Mouse (Mus musculus): ENCODE measurements around the gene Tspan15.
A peak's percentile ranks its signal among the peaks of the same experiment; 100 is the strongest.

The Tspan15 gene

GRCm38 (mm10) chr10:62186882-62187281, 44.2 kb downstream of the Tspan15 start:
- DNase-seq, result peak; percentile 86

DNA sequence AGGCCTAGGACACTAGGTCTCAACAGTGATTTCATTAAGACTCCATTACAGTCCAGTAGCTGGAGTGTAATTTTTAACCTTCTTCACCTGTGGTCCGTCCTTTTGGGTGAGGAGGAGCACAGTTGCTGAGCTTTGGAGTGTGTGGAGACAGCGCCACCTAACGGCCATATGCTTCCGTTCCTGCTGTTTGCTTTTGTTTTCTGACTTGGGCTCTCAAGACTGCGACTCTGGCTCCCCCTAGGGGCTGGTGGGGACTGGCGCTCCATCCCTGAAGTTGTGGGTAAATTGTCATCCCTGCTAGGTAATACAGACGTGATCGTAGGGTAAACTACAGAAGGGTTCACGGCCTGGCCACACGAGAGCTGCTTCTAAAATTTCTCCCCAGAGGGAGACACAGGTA, 48.0 kb downstream of the Tspan15 start:
- peak; percentile 98 for DNase-seq

- DNase-seq, result no peak
Observed at GRCm38 (mm10) chr10:62182471-62183014, 48.5 kb downstream of the Tspan15 start.

DNA sequence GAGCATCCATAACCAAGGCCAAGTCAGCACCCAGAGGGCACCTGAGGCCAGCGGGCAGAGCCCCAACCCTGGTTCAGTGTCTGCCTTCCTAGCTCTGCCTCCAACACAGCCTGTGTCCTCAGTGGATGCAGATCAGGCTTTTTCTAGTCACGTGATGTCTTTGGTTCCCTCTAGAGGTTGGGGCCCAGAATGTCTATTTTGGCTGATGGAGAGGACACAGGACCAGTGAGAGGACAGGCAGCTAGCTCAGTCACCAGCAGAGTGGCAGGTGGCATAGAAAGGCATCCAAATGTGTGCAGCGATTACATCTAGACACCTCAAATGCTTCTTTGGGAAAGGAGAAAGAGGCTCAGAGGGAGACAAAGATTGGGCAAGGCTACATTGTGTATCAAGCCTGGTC, 49.4 kb downstream of the Tspan15 start:
- no peak for DNase-seq

DNA sequence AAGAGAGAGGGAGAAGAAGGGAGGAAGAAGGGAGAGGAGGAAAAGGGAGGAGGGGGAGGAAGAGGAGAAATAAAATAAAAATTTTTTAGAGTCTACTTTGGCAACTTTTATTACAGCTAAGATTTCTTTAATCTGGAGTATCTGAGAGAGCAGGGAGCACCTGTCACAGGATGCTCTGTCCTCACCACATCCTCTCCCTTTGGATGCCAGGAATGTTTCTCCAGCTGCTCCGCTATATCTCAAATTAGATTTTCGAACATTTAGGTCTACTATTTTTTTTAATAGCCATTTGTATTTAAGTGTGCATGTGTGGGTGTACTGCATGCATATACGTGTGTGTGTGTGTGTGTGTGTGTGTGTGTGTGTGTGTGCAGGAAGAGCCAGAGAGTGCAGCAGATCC, 51.1 kb downstream of the Tspan15 start:
- DNase-seq, result no peak

- DNase-seq, result no peak
Observed at GRCm38 (mm10) chr10:62174533-62175313, 56.3 kb downstream of the Tspan15 start.

DNA sequence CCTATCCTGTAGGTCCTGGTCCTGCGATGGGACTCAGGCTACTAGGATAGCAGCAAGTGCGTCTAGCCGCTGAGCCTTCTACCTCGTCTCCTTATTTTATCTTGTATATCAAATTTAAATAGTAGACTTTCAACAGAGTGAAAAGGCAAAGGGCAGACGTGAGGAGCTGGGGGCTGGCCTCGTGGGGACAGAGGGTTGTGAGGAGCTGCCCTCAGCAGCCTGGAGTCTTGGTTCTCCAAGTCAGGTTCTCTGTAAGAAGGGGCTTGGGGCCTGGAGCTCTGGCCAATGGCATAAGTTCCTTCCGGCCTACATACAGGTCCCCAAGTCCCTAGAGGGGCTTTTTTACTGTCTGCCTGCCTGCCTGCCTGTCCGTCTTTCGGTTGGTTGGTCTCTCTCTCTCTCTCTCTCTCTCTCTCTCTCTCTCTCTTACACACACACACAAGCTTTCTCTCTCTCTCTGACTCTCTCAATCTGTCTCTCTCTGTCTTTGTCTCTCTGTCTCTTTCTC, 57.1 kb downstream of the Tspan15 start:
- no peak for DNase-seq

- no peak for DNase-seq
Observed at GRCm38 (mm10) chr10:62172841-62173553, 58.1 kb downstream of the Tspan15 start.

DNA sequence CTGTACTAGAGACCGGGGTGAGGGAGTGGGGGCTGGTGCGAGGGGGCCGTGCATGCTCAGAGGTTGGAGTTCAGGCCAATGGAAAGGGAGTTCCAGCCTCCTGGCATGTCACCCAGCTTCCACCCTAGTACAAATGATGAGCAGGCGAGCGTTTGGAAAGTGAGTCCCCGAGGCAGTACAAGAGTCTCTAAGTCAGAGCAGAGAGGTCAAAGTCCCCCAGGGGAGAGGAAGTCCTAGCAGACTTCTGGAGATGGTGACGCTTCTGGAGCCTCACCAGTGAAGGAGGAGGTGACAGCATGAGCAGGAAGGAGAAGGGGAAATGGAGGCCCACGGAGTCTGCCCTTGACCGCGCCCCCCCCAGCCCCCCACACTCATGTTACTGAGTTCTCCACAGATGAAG, 68.6 kb downstream of the Tspan15 start:
- no peak for DNase-seq

DNA sequence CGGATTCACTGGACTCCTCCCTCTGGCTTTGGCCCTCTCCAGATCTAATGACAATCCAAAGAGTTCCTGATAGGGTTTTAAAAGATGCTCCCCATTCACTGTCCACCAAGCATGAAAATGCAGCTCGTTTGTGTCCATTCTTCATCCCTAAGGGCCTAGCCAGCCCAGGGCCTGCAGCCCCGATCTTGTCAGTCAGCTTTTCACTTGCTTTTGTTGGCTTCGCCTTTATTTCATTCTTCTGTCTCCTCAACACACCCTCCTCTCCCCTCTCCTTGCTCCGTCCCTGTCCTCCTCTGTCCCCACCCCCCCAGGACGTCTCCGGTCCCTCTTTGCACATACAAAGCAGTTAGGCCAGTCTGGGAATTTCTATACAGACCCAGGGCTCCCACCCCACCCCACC, 81.1 kb downstream of the Tspan15 start:
- no peak for DNase-seq

DNA sequence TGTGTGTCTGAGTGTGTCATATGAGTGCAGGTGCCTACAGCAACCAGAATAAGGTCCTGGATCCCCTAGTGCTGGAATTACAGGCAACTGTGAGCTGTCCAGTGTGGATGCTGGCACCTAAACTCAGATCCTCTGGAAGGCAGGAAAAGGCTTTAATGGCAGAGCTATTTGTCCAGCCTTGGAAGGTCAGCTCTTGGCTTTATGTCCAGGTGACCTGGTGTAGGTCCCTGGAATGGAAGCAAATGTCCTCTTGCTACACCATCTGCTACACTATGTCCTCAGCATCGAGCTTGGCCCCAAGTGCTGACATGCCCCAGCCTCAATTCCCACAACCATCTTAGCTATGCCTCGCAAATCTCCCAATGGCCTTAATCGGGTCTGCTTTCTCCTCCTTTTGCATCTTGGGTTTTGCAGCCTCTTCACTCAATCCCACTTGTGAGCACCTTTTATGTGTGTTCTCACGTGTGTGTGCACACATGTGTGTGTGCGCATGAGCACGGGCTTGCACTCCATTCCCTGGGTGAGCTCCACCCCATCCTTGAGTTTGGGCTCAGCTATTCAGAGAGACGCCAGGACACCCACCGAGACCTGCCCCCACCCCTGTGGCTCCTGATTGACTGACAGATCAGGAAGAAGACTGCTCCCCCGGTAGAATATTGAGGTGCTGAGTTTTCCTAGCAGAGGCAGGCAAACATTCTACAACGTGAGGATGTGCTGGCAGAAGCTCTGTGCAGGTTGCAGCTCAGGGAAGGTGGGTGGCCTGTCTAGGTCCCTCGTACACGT, 83.4 kb downstream of the Tspan15 start:
- DNase-seq, result no peak

GRCm38 (mm10) chr10:62145957-62146356, 85.1 kb downstream of the Tspan15 start:
- no peak for DNase-seq

DNA sequence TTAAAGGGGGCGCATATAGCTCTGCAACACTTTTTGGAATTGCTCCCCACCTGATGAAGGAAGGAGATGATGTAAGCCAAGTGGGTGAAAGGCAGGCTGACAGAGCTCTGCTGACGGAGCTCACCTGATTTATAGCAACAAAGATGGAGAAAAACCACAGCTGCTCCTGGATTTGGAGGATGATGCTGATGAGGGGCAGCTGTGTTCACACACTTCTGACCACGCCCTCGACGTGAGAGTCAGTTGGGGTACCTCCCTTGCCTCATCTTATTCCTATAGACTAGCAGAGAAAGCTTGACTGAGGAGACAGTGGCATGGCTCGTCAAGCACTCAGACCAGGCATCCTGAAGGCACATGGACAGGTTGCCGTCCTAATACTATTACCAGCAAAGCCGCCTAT, 87.2 kb downstream of the Tspan15 start, which contains the start of gene Fam241b:
TSS of gene Fam241b (minus strand) at position 101 of the 400 bp plus-strand sequence.
- no peak for DNase-seq

DNA sequence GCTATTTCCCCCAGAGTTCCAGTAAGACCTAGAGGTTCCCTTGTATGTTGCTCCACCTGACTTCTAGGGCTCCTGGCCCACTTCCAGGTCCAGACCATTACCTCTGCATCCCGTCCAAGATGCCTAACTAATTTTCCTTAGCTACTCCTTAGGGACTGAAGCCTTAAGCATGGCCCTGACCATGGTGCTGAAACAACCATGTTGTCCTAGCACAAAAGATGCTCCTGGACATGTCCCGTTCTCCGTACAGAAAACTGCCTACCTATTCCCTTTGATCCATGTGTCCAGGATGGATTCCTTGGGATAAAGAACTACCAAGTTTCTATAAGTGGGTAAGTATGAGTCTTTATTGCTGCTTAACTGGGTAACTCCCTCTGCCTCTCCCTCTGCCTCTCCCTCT, 93.0 kb downstream of the Tspan15 start:
- no peak for DNase-seq

DNA sequence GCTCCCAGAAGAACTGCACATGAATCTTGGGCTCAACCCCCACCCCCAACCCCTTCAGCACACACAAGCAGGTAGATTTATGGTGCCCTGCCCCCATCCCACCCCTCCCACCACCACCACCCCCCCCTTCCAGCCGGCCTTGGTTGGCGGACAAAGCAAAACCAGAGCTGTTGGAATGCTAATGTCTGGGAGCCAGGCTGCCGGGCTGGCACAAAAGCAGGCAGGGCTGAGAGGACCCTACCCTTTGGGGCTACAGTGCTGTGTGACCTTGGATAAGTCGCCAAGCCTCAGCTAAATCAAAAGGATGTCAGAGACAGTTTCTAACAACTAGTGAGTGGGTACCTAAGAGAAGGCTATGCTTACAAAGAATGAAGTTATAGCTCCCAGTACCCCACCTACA, 93.9 kb downstream of the Tspan15 start:
- no peak for DNase-seq

DNA sequence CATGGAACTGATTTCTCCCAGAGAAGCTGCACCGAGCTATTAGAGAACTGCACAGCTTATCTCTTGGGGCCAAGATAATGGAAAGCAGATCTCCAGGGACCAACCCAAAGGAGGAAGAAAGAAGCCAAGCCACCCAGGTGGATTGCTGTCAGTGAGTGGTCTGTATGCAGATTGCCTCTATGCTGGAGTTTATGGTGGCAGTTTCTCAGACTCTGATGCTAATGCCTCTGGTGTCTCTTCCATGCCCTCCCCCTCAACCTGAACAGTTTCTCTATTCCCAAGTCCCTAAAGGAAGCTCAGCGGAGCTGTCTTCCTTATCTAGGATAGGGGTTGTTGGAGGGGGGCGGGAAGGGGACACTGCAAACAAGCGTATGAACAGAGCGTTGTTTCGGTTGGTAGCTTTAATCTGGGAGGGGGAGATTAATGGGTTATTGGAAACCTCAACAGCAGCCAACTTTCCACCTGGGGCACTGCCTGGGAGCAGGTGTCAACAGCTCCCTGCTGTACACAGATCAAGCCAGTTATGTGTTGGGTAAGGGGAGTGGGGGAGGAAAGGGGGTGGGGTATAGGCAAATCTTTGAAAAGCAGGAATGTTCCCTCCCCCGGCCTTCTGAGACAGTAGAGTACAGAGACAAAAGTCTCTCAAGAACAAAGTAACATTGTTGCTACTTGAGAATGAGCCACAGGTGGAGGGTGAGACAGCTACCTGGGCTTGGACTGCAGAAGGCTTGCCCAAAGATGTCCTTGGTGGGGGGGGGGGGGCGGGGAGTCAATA, 95.2 kb downstream of the Tspan15 start:
- DNase-seq, result no peak
